Mouse (Mus musculus) frontal cortex, adult 2 months (tissue): Measurements from ENCODE around the gene Dhdds. TPM values are rescaled to one million over a fixed set of nuclear protein-coding genes. Genes with fewer than 3 reads are reported as not detected.

Experiments used
- DNase-seq, 2 experiments: peaks; one replicate each; pipeline ENCODE4 v3.0.0; 2022; ENCODE audit warnings: low spot score in 1 of 2; ENCODE audit errors: extremely low spot score in 1 of 2
- polyA plus RNA-seq: library from polyadenylated mRNA; depleted of rRNA; stranded (reverse); fragments of >200 nt; gene quantifications from 2 replicates; pipeline ENCODE4 v1.2.3, GENCODE M21; 2012; rRNA removed

Dhdds gene
- polyA plus RNA-seq, 1 experiment = 56.5 TPM

GRCm38 (mm10) chr4:133958884-133959283, 41.8 kb downstream of the Dhdds start:
- no peak for DNase-seq

GRCm38 (mm10) chr4:133956358-133956757, 44.4 kb downstream of the Dhdds start:
- DNase-seq = no peak

GRCm38 (mm10) chr4:133946736-133947135, 54.0 kb downstream of the Dhdds start:
- no peak for DNase-seq

- DNase-seq = no peak
These were observed 56.9 kb downstream of the Dhdds start for GRCm38 (mm10) chr4:133943791-133944190.

DNA sequence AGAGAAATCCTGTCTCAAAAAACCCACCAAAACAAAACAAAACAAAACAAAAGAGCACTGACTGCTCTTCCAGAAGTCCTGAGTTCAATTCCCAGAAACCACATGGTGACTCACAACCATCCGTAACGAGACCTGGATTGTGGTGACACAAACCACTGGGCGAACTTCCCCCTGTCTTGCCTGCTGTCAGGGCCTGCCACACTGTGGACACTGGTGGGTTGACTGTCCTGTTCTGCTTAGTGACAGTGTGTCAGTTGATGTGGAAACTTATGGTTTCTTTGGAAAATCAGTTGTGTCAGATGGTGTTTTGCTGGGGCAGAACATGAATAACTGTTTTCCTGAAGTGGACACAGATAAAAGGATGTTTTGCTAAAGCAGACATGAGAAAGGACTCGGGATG, 58.0 kb downstream of the Dhdds start:
- DNase-seq = no peak

DNA sequence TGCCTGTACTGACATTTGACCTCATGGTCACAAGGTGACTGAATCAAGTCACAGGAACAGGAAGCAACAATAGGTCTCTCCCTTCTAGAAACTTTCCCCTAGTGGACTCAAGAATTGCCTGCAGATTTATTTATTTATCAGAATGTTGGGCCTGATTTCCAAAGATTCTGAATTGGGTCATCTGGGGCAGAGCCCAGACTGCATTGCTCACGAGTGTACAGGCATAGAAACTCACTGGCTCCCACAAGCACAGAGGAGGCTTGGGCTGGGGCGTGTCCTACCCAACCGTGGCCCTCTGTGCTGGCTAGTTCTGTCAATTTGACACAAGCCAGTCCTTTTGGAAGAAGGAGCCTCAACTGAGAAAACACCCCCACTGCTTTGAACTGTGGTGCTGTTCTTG, 59.1 kb downstream of the Dhdds start:
- DNase-seq = no peak

DNA sequence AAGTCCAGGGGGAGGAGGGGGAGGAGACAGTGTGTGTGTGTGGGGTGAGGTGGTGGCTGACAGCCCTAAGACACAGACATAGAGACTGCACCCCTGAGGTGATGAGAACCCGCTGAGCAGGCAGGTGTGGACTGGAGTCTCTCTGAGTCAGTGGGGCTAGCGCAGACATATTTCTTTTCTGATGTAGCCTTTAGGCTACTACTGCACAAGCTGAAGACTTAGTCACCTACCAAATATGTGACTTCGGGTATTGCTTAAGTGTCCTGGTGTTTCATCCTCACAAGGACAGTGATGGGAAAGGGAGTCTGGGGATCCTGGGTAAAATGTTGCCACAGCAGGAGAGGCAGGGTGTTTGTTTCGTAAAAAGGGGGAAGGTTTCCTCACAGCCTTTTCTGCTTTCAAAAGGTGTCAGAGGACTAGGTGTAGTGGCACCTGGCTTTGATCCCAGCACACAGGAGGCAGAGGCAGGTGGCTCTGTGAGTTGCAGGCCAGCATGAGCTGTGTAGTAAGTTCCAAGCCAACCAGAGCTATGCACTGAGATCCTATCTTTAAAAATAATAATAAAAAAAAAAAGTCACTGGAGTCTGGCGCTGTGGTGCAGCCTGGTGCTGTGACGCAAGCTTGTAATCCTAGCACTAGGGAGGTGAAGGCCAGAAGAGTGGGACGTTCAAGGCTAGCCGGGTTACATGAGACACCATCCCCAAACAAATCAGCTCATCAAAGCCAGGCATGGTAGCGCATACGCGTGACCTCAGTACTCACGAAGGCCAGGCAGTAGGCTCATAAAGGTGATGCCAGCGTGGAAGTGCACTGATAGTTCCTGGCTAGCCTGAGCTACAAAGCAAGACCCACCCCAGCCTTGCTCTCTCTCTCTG, 60.1 kb downstream of the Dhdds start:
- DNase-seq = no peak

DNA sequence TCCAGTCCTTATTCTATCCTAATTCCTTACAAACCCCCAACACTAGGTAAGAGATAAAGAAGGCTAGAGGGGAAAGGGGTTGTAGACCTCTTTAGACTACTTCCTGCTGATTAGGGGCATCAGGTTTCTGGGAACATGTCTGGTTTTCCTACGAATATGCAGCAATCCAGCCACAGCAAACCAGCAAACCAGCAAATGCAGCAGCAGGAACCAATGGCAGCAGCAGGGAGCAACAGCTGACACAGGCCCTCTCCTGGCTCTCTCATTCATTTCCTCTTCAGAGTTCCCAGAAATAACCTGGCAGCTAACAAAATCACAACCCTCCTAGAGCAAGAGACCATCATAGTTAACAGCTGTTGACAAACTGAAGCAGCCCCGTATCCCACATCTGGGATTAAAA, 62.6 kb downstream of the Dhdds start:
- no peak for DNase-seq

GRCm38 (mm10) chr4:133931785-133932184, 68.9 kb downstream of the Dhdds start:
- no peak for DNase-seq

DNA sequence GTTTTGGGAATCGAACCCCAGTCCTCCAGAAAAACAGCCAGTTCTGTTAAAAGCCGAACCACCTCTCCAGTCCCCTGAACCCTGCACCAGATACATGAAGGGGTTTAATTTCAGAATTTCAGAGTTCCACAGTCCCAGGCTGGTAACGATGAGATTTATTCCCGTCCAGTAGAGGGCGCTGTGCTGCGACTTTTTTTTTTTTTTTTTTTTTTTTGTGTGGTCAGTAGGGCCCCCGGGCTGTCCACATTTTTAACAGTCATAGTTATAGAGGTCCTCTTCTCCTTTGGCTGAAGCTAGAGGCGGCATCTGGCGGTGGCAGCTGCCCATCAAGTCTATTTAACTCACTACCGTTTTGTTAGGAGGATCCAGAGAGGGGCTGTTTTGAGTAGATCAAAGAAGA, 69.4 kb downstream of the Dhdds start:
- no peak for DNase-seq

DNA sequence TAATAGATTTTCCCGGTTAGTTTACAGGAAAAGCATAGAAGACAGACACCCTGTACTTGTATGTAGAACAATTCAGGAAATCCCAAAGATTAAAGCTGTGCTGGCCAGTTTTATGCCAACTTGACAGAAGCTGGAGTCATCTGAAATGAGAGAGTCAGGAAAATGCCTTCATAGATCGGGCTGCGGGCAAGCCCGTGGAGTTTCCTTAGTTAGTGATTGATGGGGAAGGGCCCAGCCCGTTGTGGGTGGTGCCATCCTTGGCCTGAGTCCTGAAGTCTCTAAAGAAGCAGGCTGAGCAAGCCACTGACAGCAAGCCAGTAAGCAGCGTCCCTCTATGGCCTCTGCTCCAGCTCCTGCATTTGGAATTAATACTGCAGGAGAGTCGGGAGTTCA, 71.4 kb downstream of the Dhdds start:
- no peak for DNase-seq

GRCm38 (mm10) chr4:133928576-133929277, 72.0 kb downstream of the Dhdds start:
- no peak for DNase-seq

- DNase-seq = no peak
These were observed 75.5 kb downstream of the Dhdds start for GRCm38 (mm10) chr4:133925204-133925603.

DNA sequence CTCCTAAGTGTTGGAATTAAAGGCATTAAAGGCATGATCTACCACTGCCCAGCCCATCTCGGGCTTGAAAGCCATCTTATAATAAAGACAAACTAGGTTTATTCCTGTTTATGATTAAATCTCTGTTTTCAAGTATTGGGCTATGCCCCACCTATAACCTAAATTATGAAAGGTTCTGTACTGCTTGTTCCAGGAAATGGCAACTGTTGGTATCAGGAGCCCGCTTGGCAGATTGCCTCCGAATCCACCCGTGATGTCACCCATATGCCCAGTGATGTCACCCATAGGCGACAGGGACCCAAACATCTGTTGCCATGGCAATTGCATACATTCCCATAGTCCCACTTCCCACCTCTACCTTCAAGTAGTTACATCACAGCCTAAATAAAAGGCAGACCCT, 77.0 kb downstream of the Dhdds start:
- DNase-seq = no peak

Other genes starting within 250 kb of the Dhdds start
- 57.0 and 57.7 TPM in 2 replicates for gene Arid1a, start 244.1 kb downstream of the Dhdds start, polyA plus RNA-seq
- 10.8 and 12.8 TPM in 2 replicates for gene Rps6ka1, start 113.1 kb downstream of the Dhdds start, polyA plus RNA-seq
- 204 and 207 TPM in 2 replicates for gene Hmgn2, start 32.3 kb downstream of the Dhdds start, polyA plus RNA-seq
- not detected in 2 replicates for gene Lin28a, start 17.9 kb upstream of the Dhdds start, polyA plus RNA-seq
- not detected in 2 replicates for gene Zfp683, start 52.9 kb upstream of the Dhdds start, polyA plus RNA-seq
- 2.6 TPM in 2 replicates for gene Crybg2, start 59.9 kb upstream of the Dhdds start, polyA plus RNA-seq
- gene Cd52, start 94.2 kb upstream of the Dhdds start, polyA plus RNA-seq = 5.6 and 7.1 TPM in 2 replicates
- gene Ubxn11, start 101.7 kb upstream of the Dhdds start, polyA plus RNA-seq = 42.6 and 43.1 TPM in 2 replicates
- 415 and 538 TPM in 2 replicates for gene Sh3bgrl3, start 127.9 kb upstream of the Dhdds start, polyA plus RNA-seq
- gene Cep85, start 186.2 kb upstream of the Dhdds start, polyA plus RNA-seq = 18.1 and 25.0 TPM in 2 replicates
- 0.04 TPM in 1 of 2 replicates, not detected in the other for gene Gm7534, start 202.1 kb upstream of the Dhdds start, polyA plus RNA-seq
- gene Catsper4, start 226.5 kb upstream of the Dhdds start, polyA plus RNA-seq = 0.10 and 0.19 TPM in 2 replicates
- 0.36 and 0.44 TPM in 2 replicates for gene Cnksr1, start 237.5 kb upstream of the Dhdds start, polyA plus RNA-seq
- gene E130218I03Rik, start 242.7 kb upstream of the Dhdds start, polyA plus RNA-seq = not detected in 2 replicates
- gene Zfp593, start 244.7 kb upstream of the Dhdds start, polyA plus RNA-seq = 10.0 and 11.3 TPM in 2 replicates
- not detected in 2 replicates for gene Gm30191, start 246.0 kb upstream of the Dhdds start, polyA plus RNA-seq